Mouse (Mus musculus): ENCODE results near the gene Nfic. TPM values are rescaled to one million over a fixed set of nuclear protein-coding genes. Genes with fewer than 3 reads are reported as not detected.

The Nfic gene
- polyA plus RNA-seq (2017; shearing (Covaris generic)), result 13.3 TPM

DNA sequence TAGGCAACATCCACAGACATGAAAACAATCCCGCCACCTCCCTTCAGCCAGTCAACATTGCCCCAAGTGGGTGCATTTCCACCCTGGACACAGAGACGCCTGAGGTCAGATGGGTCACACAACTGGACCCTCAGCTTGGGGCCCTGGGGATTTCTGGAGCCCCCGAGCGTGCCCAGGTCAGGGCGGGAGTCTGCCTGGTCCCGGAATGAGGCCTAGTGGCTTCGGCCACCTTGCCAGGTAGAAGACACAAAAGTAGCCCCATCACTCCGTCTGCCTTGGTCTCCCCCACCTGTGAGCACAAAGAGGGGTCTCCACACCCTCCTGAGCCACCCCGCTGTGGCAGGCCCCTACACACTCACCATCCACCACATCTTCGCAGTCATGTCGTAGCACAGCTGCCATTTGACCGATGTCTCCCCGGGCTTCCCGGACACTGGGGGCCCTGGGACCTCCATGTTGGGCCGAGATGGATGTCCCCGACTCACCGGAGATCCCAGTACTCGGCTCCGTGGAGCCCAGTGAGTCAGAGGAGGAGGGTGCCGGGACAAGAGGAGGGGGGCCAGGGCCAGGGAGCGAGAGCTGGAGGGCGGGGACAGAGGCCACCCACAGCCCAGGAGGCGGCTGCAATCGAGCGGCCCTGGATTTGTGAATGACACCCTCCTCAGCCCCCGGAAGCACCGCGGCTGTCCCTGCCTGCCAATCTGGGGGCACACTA, at the start of gene Nfic:
TSS of gene Nfic (minus strand) at position 455 of the 715 bp plus-strand sequence.

GRCm38 (mm10) chr10:81500032-81500431, 44.6 kb upstream of the Nfic start, which contains the start of gene S1pr4:
TSS of gene S1pr4 (minus strand) at chr10:81500132.

GRCm38 (mm10) chr10:81496264-81496901, 40.9 kb upstream of the Nfic start, which contains the start of gene Ncln:
TSS of gene Ncln (minus strand) at chr10:81496392.

GRCm38 (mm10) chr10:81482533-81482889, 27.1 kb upstream of the Nfic start, which contains the start of gene Celf5:
TSS of gene Celf5 (minus strand) at chr10:81482709.

GRCm38 (mm10) chr10:81392781-81393185, 62.7 kb downstream of the Nfic start, which contains the start of gene Smim24:
TSS of gene Smim24 (plus strand) at chr10:81393051.

GRCm38 (mm10) chr10:81388505-81389055, 66.9 kb downstream of the Nfic start, which contains the start of gene Gm48552:
TSS of gene Gm48552 (plus strand) at chr10:81389005.

DNA sequence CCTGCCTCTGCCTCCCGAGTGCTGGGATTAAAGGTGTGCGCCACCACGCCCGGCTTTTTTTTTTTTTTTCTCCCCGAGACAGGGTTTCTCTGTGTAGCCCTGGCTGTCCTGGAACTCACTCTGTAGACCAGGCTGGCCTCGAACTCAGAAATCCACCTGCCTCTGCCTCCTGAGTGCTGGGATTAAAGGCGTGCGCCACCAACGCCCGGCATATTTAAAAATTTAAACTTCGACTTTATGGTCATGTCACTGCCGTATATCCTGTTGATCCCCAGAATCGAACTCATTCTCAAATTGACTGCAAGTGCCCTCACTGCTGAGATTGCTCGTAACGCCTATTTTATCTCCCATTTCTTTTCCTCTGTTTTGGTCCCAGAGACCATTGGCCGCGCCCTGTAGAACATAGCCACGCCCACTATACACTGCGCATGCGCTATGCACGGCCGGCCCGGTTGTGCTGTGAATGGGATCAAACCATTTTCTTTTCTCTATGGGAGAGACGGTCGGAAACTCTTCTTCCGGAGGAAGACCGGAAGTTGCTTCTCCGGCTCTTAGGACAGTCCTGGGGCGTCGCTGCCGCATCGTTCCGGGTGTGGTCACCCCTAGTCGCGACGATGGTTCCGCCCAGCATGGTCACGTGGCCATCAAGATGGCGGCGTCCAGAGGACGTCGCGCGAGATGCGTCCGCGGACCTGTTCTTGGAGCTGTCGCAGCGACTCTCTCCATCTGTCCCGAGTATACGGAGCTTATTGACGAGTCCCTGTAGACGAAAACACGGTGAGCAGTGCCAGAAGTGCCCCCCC, 71.4 kb downstream of the Nfic start, which contains the start of the genes Dohh and Gm48551:
TSS of gene Dohh (plus strand) at position 627 of the 803 bp plus-strand sequence.
TSS of gene Gm48551 (plus strand) at position 665 of the 803 bp plus-strand sequence.

GRCm38 (mm10) chr10:81377793-81378552, 77.5 kb downstream of the Nfic start, which contains the start of gene Fzr1:
TSS of gene Fzr1 (minus strand) at chr10:81378516.

DNA sequence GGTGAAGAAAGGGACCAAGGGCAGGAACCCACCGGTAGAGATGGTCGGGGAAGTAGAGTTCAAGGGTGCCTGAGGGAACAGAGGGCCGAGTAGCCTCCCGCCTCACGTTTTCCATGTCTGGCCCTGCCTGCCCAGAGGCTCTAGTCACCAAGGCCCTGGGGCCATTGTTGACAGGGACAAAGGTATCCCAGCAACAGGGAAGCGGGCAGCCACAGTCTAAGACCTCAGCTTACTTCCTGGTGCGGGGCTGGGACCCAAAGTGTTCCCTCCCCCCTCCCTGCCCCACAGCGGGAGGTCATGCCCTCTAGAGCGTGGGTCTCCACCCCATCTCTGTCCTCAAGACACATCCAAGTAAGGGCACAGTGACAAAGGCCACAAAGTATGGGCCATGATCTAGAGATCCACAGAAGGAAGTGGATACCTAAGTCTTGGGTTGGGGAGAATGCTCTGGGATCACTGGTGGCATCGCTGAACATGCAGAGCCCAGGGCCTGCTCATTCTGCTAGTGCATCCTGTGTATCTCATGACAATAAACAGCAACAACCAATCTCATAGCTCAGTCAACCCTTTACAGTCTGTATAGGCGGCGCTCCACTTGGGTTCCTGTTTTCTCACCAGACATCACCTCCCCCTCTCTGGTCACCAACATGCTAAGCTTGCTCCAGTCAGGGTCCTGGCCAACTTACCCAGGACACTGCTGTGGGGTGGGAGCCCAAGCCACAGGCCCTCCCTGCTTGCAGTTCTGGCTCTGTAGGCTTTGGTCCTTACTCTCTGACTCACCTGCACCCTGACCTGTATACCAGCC, 89.6 kb downstream of the Nfic start, which contains the start of gene 4930404N11Rik:
TSS of gene 4930404N11Rik (minus strand) at position 145 of the 805 bp plus-strand sequence.

DNA sequence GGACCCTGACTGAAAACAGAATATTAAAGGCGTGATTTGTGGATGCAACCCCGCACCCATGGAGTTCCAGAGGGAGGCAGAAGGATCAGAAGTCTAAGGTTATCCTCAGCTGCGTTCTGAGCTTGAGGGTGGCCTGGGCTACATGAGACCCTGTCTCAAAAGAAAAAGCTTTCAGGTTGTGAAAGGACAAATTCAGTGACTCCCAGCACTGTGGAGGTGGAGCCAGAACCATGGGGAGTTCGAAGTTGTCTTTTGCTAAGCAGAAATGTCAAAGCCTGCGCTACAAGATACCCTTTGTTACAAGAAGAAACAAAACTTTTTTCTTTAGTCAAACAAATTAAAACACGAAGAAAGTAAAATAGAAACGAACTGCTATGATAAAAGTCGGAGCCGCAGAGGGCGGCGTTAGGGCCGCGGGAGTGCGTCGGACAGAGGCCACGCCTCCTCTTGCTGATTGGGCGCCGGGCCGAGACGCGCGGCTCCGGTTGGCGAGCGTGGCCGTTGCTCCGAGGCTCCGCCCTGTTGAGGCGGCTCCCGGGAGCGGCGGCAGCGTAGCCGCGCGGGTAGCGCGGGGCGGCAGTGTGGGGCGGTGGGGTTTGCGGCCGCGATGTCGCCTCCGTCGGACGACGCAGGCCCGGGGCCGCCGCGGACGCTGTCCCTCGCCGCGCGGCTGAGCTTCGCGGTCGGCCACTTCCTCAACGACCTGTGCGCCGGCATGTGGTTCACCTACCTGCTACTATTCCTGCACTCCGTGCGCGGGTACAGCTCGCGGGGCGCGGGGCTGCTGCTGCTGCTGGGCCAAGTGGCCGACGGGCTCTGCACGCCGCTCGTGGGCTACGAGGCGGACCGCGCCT, 98.2 kb downstream of the Nfic start, which contains the start of gene Mfsd12:
TSS of gene Mfsd12 (plus strand) at position 501 of the 854 bp plus-strand sequence.

DNA sequence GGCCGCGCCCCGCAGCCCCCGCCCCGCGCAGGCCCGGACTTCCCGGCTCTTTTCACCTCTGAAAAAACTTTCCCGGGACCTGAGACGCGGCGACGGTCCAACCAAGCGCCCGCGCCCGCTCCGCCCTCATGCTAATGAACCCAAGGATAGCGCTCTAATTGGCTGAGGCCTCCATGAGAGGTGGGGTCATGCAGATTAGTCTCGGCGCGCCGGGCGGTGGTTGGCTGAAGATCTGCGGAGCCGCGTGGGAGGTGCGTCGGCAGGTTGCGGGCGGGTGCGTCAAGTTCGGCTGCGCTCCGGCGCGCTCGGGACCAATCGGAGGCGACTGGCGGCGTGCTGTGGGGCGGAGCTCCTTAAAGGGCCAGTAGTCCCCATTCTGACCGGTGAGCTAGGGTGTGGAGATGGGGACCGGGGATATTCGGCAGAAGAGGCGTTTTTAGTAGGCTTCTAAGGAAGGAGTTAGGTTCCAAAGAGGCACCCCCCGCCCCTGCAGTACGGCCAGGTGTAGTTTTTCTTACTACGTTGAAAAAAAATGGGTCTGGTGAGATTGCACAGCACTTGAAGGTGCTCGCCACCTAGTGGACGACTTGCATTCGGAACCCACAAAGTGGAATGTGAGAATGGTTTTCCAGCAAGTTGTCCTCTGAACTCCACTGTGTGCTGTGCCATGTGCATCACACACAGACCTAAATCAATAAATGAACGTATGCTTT, 104.9 kb downstream of the Nfic start, which contains the start of gene Hmg20b:
TSS of gene Hmg20b (minus strand) at position 130 of the 713 bp plus-strand sequence.

Other genes starting within 250 kb of the Nfic start
- 3.1 TPM for gene Atcay, start 224.8 kb downstream of the Nfic start, polyA plus RNA-seq (2017; shearing (Covaris generic))
- 4.9 TPM for gene Zfr2, start 222.5 kb downstream of the Nfic start, polyA plus RNA-seq (2017; shearing (Covaris generic))
- 20.1 TPM for gene Matk, start 202.7 kb downstream of the Nfic start, polyA plus RNA-seq (2017; shearing (Covaris generic))
- gene Mrpl54, start 188.7 kb downstream of the Nfic start, polyA plus RNA-seq (2017; shearing (Covaris generic)), result 136 TPM
- 37.0 TPM for gene Apba3, start 188.7 kb downstream of the Nfic start, polyA plus RNA-seq (2017; shearing (Covaris generic))
- gene Tjp3, start 164.1 kb downstream of the Nfic start, polyA plus RNA-seq (2017; shearing (Covaris generic)), result 11.5 TPM
- 88.8 TPM for gene Pip5k1c, start 162.7 kb downstream of the Nfic start, polyA plus RNA-seq (2017; shearing (Covaris generic))
- gene Cactin, start 134.5 kb downstream of the Nfic start, polyA plus RNA-seq (2017; shearing (Covaris generic)), result 42.7 TPM
- gene Tbxa2r, start 126.9 kb downstream of the Nfic start, polyA plus RNA-seq (2017; shearing (Covaris generic)), result 15.1 TPM
- gene Gipc3, start 112.4 kb downstream of the Nfic start, polyA plus RNA-seq (2017; shearing (Covaris generic)), result not detected
- gene Hmg20b, start 105.2 kb downstream of the Nfic start, polyA plus RNA-seq (2017; shearing (Covaris generic)), result 28.3 TPM
- 1.8 TPM for gene Mfsd12, start 98.1 kb downstream of the Nfic start, polyA plus RNA-seq (2017; shearing (Covaris generic))
- gene 4930404N11Rik, start 89.8 kb downstream of the Nfic start, polyA plus RNA-seq (2017; shearing (Covaris generic)), result 0.84 TPM
- gene Fzr1, start 77.1 kb downstream of the Nfic start, polyA plus RNA-seq (2017; shearing (Covaris generic)), result 49.3 TPM
- gene Dohh, start 71.2 kb downstream of the Nfic start, polyA plus RNA-seq (2017; shearing (Covaris generic)), result 49.7 TPM
- gene Gm48551, start 71.2 kb downstream of the Nfic start, polyA plus RNA-seq (2017; shearing (Covaris generic)), result 5.1 TPM
- not detected for gene Gm48552, start 66.6 kb downstream of the Nfic start, polyA plus RNA-seq (2017; shearing (Covaris generic))
- gene Smim24, start 62.6 kb downstream of the Nfic start, polyA plus RNA-seq (2017; shearing (Covaris generic)), result 1.4 TPM
- not detected for gene Celf5, start 27.1 kb upstream of the Nfic start, polyA plus RNA-seq (2017; shearing (Covaris generic))
- gene Ncln, start 40.8 kb upstream of the Nfic start, polyA plus RNA-seq (2017; shearing (Covaris generic)), result 110 TPM
- gene S1pr4, start 44.5 kb upstream of the Nfic start, polyA plus RNA-seq (2017; shearing (Covaris generic)), result 65.6 TPM
- gene Gna15, start 68.6 kb upstream of the Nfic start, polyA plus RNA-seq (2017; shearing (Covaris generic)), result 122 TPM
- 11.6 TPM for gene Gna11, start 89.6 kb upstream of the Nfic start, polyA plus RNA-seq (2017; shearing (Covaris generic))
- gene Aes, start 103.9 kb upstream of the Nfic start, polyA plus RNA-seq (2017; shearing (Covaris generic)), result 883 TPM
- gene Tle2, start 118.9 kb upstream of the Nfic start, polyA plus RNA-seq (2017; shearing (Covaris generic)), result 1.2 TPM
- not detected for gene Tle6, start 145.4 kb upstream of the Nfic start, polyA plus RNA-seq (2017; shearing (Covaris generic))
- 1.2 TPM for gene BC025920, start 150.6 kb upstream of the Nfic start, polyA plus RNA-seq (2017; shearing (Covaris generic))
- 8.4 TPM for gene Sirt6, start 172.2 kb upstream of the Nfic start, polyA plus RNA-seq (2017; shearing (Covaris generic))
- 3.2 TPM for gene Ankrd24, start 172.9 kb upstream of the Nfic start, polyA plus RNA-seq (2017; shearing (Covaris generic))
- 2.4 TPM for gene Gm10778, start 193.4 kb upstream of the Nfic start, polyA plus RNA-seq (2017; shearing (Covaris generic))
- 10.4 TPM for gene Zfp433, start 249.2 kb upstream of the Nfic start, polyA plus RNA-seq (2017; shearing (Covaris generic))